Mouse (Mus musculus) lung, postnatal 25 days (tissue): Measurements from ENCODE around the gene Slc6a13.
A peak's percentile ranks its signal among the peaks of the same experiment; 100 is the strongest.

Experiments used
- DNase-seq: peaks from one replicate; pipeline ENCODE4 v3.0.0; 2022; ENCODE audit warnings: low spot score

The Slc6a13 gene

GRCm38 (mm10) chr6:121299954-121300353, at the start of gene Slc6a13:
Gene Slc6a13, plus strand, starts transcription at chr6:121300227.
- DNase-seq, result no peak

GRCm38 (mm10) chr6:121250406-121250805, 49.6 kb upstream of the Slc6a13 start:
- DNase-seq, result no peak

GRCm38 (mm10) chr6:121251256-121251655, 48.8 kb upstream of the Slc6a13 start:
- no peak for DNase-seq

- peak; percentile 74 for DNase-seq
Observed at GRCm38 (mm10) chr6:121260548-121260947, 39.5 kb upstream of the Slc6a13 start.

GRCm38 (mm10) chr6:121261233-121261632, 38.8 kb upstream of the Slc6a13 start:
- DNase-seq, result no peak

GRCm38 (mm10) chr6:121262004-121262403, 38.0 kb upstream of the Slc6a13 start:
- no peak for DNase-seq

- no peak for DNase-seq
Observed at GRCm38 (mm10) chr6:121262496-121262895, 37.5 kb upstream of the Slc6a13 start.

GRCm38 (mm10) chr6:121270156-121270555, 29.9 kb upstream of the Slc6a13 start:
- no peak for DNase-seq

- no peak for DNase-seq
Observed at GRCm38 (mm10) chr6:121271707-121272074, 28.3 kb upstream of the Slc6a13 start.

GRCm38 (mm10) chr6:121272075-121272800, 27.8 kb upstream of the Slc6a13 start:
- DNase-seq, result peak; percentile 82

- peak; percentile 32 for DNase-seq
Observed at GRCm38 (mm10) chr6:121274356-121274755, 25.7 kb upstream of the Slc6a13 start.

- no peak for DNase-seq
Observed at GRCm38 (mm10) chr6:121284132-121284531, 15.9 kb upstream of the Slc6a13 start.

GRCm38 (mm10) chr6:121299317-121299716, 710 bp upstream of the Slc6a13 start:
- DNase-seq, result no peak

GRCm38 (mm10) chr6:121300504-121300903, 477 bp downstream of the Slc6a13 start:
- DNase-seq, result no peak

GRCm38 (mm10) chr6:121303466-121304220, 3.6 kb downstream of the Slc6a13 start:
- DNase-seq, result no peak

GRCm38 (mm10) chr6:121304630-121305029, 4.6 kb downstream of the Slc6a13 start:
- no peak for DNase-seq

- DNase-seq, result no peak
Observed at GRCm38 (mm10) chr6:121305571-121305970, 5.5 kb downstream of the Slc6a13 start.

- no peak for DNase-seq
Observed at GRCm38 (mm10) chr6:121310984-121311383, 11.0 kb downstream of the Slc6a13 start.

GRCm38 (mm10) chr6:121319099-121319498, 19.1 kb downstream of the Slc6a13 start:
- no peak for DNase-seq

- no peak for DNase-seq
Observed at GRCm38 (mm10) chr6:121322381-121323110, 22.5 kb downstream of the Slc6a13 start.

- no peak for DNase-seq
Observed at GRCm38 (mm10) chr6:121325298-121325697, 25.3 kb downstream of the Slc6a13 start.

GRCm38 (mm10) chr6:121325740-121326139, 25.7 kb downstream of the Slc6a13 start:
- no peak for DNase-seq
